Mouse (Mus musculus): ENCODE measurements at regions not wholly inside any gene's neighbourhood (a gene's known extent, or its start where the extent isn't known, plus 50 kb on each side); places are given as distances from the start of the nearest gene placed in this dataset.
A peak's percentile ranks its signal among the peaks of the same experiment; 100 is the strongest.

DNA sequence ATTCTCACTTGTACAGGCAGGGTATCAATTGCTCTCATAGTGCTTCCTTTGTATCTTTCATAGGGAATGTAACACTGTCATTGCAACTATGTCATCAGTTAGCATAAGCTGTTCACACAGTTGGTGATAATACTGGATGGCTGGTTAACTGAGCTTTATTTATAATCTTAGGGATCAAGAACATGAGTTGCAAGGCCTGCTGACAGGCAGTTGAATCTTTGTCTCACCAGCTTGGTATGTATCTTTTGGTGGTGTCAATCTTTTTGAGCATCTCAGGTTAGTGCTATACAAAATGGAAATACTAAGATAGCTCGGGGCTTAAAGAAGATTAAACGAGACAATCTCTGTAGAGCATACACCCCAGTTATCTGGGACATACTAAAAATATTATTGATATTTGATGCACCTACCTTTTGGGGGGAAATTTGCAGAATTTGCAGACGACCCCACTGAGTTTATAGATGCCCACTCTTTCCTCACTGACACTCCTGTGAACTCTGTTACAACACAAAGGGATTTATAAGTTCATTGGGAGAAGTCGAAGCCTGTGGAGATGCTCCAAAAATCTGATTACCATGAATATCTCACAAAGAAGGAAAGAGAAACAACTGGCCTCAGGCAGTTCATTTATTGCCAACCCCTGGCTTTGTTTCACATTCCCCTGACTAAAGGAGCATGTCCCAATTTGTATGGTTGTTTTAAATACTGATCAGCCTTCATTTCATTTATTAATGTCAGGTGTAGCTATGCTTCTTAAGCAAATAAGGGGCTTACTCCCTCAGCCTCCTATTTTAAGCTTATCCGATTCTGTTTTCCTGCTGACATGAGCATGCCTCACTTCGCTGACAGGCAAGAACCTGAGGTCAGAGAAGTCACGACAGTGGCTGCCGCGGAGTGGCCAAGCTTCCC is 193.5 kb downstream of the Fndc1 start:
- no peak for DNase-seq (ENCODE audit: low spot score)

- no peak for DNase-seq (ENCODE audit: low spot score)
Observed at GRCm38 (mm10) chr17:7625746-7626145, 201.4 kb downstream of the Fndc1 start.

GRCm38 (mm10) chr17:7623392-7623791 is 203.7 kb downstream of the Fndc1 start:
- DNase-seq (ENCODE audit: low spot score) = no peak

DNA sequence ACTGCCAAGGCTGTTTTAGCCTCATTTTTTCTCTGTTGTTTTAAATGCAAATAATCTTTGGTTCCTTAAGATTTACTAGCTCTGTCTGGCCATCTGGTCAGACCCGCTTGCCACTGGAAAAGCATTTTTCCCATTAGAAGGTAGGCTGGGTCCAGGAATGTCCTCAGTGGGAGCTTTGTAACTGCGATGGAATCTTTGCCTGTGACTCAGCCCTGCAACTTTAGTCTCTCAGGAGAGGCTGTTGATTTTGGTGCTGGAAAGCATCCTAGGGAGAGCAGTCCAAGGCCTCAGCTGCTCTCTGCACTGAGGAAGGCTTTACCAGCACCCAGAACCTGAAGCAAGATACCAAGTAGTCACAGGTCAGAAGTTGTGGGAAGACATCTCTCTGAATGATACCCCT is 205.8 kb downstream of the Fndc1 start:
- DNase-seq (ENCODE audit: low spot score) = no peak

DNA sequence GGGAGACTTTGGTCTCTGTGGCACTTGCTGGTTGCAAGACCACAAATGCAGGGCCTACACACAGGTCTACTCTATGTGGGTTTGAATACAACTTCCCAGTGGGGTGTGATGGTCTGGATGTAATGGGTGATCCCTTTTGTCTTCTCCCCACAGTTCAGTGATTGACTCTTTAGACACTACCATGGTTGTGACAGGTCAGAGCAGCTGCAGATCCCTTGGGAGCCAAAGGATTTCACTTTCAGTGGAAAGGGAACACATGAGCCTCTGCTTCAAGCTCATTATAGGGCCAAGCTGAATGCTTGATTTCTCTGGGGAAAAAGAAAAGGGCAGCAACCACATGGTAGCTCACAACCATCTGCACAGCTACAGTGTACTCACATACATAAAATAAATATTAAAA is 206.9 kb downstream of the Fndc1 start:
- no peak for DNase-seq (ENCODE audit: low spot score)

GRCm38 (mm10) chr17:7619641-7620040 is 207.5 kb downstream of the Fndc1 start:
- no peak for DNase-seq (ENCODE audit: low spot score)

DNA sequence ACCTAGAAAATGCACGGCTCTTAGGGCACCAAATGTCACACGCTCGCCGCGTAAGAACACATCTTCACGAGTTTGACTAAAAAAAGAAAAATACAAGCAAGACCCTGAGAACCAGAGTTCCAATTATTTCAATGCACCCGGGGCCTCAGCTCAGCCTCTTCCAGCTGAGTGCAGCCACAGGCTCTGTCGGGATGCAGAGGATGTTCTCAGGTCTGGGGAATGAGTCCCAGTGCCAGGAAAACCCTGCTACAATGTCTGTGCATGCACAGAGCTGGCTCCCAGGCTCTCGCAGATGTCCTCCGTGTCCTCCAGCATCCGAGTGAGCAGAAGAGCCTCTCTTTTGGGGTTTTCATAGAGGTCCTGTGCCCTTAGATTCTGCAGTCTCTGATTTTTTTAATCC is 219.1 kb downstream of the Fndc1 start:
- no peak for DNase-seq (ENCODE audit: low spot score)

DNA sequence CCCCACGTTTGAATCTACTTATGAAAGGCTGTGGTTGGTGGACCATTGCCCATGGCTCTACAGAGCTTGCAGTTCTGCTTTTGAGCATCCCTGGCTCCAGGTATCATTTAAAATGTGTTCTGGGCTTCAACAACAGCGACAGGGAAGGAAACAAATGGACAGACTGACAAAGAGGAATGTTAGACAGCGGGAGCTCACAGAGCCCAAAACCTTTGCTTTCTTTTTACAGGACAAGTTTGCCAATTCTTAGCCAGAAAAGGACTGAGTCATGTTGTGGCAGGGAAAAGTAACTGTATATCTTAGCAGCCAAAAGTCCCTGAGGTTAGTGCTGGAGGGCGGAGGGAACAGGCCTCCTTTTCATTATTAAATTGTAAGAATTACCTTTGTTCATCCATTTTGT is 219.7 kb downstream of the Fndc1 start:
- DNase-seq (ENCODE audit: low spot score) = no peak

DNA sequence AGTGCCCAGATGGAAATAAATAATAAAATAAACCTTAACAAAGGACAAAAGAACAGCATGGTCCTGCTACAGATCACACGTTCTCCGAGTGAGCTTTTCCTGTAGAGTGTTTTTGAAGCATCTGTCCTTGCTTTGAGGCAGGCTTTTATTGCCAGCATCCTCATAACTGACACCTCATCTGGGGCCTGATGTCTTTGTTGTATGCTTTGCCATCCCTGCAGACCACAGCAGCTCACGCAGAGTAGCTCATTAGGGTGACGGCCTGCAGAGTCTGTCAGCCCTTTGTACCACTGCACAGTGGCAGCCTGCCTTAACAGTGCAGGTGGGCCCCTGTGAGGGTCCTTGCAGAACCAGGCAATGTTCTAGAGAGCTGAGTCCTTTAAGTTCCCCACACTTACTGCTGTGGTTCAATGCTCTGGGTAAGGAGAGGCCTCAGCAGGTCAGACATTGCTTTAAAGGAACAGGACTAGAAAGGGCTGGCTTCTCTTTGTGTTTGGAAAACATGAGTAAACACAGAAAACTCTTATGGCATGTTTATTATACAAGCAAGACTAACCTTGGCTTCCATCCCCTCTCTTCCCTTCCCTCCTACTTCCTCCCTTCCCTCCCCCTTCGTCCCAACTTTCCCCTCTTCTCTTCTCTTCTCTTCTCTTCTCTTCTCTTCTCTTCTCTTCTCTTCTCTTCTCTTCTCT is 219.7 kb upstream of the Unc93a2 start:
- DNase-seq (ENCODE audit: low spot score) = no peak

DNA sequence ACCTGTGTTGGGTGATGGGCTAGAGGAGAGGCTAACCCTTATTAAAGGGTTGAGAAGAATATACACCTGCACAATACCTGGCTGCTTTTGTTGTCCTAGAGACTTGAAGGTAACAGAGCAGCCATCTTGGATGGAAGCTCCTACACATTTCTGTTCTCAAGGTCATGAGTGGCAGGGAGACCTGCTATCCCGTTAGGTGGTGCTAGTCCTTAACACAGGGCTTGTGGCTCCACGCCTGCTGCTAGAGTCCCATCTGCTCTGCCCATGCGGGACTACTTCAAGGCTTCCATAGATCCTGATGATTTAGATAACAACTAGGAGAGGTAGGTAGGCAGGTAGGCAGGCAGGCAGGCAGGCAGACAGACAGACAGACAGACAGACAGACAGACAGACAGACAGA is 218.8 kb upstream of the Unc93a2 start:
- no peak for DNase-seq (ENCODE audit: low spot score)

DNA sequence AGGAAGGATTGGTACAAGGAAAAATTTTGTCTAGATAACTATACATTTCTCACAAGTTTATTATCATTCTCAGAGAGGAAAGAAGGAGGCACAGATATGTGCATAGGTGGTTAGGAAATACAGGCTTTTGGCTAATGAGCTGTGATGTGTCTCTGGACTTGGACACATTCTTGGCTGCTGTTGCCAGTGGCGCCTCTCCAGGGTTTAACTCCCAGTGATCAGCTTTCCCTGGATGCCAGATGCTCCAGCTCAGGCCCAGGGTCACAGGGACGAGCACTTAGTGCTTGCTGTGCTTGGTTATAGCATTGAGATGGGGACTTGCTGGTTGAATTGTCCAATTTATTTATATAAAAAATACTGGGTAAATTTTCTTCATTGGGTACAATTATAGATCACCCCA is 215.3 kb upstream of the Unc93a2 start:
- peak; percentile 58 for DNase-seq (ENCODE audit: low spot score)

- DNase-seq (ENCODE audit: low spot score) = no peak
Observed at GRCm38 (mm10) chr17:7597481-7597880, 212.2 kb upstream of the Unc93a2 start.

- no peak for DNase-seq (ENCODE audit: low spot score)
Observed at GRCm38 (mm10) chr17:7594801-7595200, 209.5 kb upstream of the Unc93a2 start.

DNA sequence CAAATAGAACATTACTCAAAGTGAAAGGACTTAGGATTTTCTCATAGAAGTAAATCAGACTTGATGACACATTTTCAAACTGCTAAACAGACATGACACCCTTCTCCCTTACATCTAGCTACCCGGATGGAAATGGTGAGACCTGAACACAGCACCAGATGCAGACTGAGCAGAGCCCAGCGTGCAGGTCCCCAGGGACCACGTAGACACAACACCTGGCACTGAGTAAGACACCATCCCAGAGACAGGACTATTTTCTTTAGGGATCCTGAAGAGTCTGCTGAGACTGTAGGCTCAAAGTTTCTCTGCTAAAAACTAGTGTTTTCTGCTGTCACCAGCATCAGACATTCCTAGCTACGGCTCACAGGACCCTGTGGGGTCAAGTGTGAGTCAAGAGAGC is 207.2 kb upstream of the Unc93a2 start:
- no peak for DNase-seq (ENCODE audit: low spot score)

GRCm38 (mm10) chr17:7582866-7583398 is 197.7 kb upstream of the Unc93a2 start:
- DNase-seq (ENCODE audit: low spot score) = no peak

DNA sequence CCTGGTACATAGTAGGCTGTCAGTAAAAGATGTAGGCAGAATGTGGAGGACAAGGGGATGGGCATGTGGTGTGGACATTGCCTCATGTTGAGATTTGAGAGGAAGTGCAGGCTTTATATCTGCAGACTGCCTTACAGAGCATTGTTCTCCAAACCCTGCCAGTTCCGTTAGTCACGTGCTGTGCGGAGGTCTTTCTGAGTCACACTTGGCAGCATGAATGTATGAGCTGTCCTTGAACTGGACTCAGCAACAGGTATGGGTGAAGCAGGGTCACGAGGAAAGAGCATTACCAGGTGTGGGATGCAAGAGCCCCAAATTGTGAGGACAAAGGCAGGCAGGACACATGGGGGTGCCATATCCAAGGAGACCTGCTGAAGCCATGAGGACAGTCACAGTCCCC is 193.8 kb upstream of the Unc93a2 start:
- no peak for DNase-seq (ENCODE audit: low spot score)

DNA sequence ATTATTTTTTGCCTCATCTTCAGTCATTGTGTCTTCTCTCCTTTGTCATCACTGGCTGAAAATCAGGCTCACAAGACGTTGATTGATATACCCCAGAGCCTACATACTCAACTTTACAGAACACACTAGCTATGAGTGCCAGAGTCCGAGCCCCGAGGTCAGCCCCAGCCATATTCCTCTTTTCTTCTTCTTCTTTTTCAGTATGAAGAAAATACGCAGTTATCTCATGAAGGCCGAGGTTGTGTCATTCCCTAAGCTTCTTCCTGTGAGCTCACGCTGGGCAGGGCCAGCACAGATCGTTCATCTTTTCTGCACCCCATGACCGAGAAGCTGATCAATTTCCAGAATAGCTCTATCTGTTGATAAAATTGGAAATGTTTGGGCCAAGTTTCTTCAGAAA is 192.7 kb upstream of the Unc93a2 start:
- no peak for DNase-seq (ENCODE audit: low spot score)

GRCm38 (mm10) chr17:7577227-7577626 is 192.0 kb upstream of the Unc93a2 start:
- DNase-seq (ENCODE audit: low spot score) = peak; percentile 63

- DNase-seq (ENCODE audit: low spot score) = peak; percentile 44
Observed at GRCm38 (mm10) chr17:7571481-7571880, 186.2 kb upstream of the Unc93a2 start.

- DNase-seq (ENCODE audit: low spot score) = no peak
Observed at GRCm38 (mm10) chr17:7568482-7568881, 183.2 kb upstream of the Unc93a2 start.

- DNase-seq (ENCODE audit: low spot score) = no peak
Observed at GRCm38 (mm10) chr17:7565771-7566170, 180.5 kb upstream of the Unc93a2 start.

DNA sequence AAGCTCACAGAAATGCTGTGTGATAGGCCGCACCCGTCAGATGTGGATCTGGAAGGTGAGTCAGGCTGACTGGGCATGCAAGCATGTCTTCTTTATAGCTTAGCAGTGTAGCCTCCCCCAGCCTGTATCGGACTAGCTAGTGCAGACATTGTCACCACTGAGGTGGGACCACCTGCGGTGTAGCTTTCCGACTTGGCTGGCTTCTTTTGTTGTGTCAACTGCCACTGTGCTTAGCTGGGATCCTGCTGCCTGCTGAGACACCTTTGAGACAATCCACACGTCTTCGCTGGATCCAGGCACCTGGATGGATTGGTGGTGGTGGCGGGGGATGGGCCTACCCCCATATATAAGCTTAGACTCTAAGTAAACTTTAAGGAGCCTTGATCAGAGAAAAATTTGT is 177.7 kb upstream of the Unc93a2 start:
- DNase-seq (ENCODE audit: low spot score) = no peak

DNA sequence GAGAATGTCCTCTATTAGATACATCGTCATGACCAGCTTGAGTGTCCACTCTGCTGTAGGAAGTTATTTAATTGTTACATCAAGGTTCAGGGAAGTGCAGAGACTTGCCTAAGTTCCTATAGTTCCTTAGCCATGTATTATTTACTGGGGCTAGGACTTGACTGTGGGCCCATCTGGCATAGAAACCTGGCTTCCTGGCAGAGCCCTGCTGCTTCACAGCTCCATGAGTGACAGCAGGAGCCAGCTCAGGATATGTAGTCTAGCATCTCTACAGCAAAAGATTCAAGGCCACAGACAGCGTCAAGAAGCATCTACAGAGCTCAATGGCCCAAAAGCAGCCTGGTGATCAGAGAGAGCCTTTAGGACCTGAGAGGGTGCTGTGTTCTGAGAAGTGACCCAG is 163.2 kb upstream of the Unc93a2 start:
- DNase-seq (ENCODE audit: low spot score) = no peak
